Mouse (Mus musculus) ES-Bruce4 (cell line): ENCODE data around the gene Tars.

Experiments used
- CTCF ChIP-seq: IDR thresholded peaks from one replicate; pipeline ENCODE4 v1.8.1; 2011; ENCODE audit warnings: low read depth, low read length
- EP300 ChIP-seq: IDR thresholded peaks from 2 replicates; pipeline ENCODE4 v1.6.1; 2011; ENCODE audit warnings: low read depth, low read length; ENCODE audit not compliant: insufficient read depth
- POLR2A ChIP-seq: IDR thresholded peaks from one replicate; pipeline ENCODE4 v1.8.1; 2011; ENCODE audit warnings: low read length; ENCODE audit not compliant: insufficient read depth

- no peak for TF ChIP-seq POLR2A
- no peak for TF ChIP-seq CTCF
- TF ChIP-seq EP300: no peak
Observed at GRCm38 (mm10) chr15:11408155-11408826, 8.8 kb upstream of the Tars start.
